Mouse (Mus musculus) ES-E14 (cell line): ENCODE data around the gene Dppa5a.

Source experiments
- CHD2 ChIP-seq: IDR thresholded peaks from 2 replicates; pipeline ENCODE4 v1.6.1; 2014; ENCODE audit warnings: mild to moderate bottlenecking, low read depth, low read length, inconsistent platforms
- HCFC1 ChIP-seq: IDR thresholded peaks from 2 replicates; pipeline ENCODE4 v1.6.1; 2012; ENCODE audit warnings: low read length, inconsistent platforms, borderline replicate concordance; ENCODE audit not compliant: insufficient read depth
- ZC3H11A ChIP-seq: IDR thresholded peaks from 2 replicates; pipeline ENCODE4 v1.6.1; 2012; ENCODE audit warnings: low read depth, mild to moderate bottlenecking, inconsistent platforms, low read length, borderline replicate concordance
- ZNF384 ChIP-seq: IDR thresholded peaks from 2 replicates; pipeline ENCODE4 v1.6.1; 2012; ENCODE audit warnings: low read depth, low read length, inconsistent platforms

GRCm38 (mm10) chr9:78386947-78387346 lies 19.0 kb upstream of the Dppa5a start:
- TF ChIP-seq ZC3H11A (no peak), CHD2 (no peak), HCFC1 (no peak), ZNF384 (no peak)
